Mouse (Mus musculus): ENCODE results near the gene Myo1a. TPM values are rescaled to one million over a fixed set of nuclear protein-coding genes. Genes with fewer than 3 reads are reported as not detected.

The Myo1a gene
- total and polyA plus RNA-seq, 2 experiments from 2014 or later = 0.04 TPM; not detected in 1

DNA sequence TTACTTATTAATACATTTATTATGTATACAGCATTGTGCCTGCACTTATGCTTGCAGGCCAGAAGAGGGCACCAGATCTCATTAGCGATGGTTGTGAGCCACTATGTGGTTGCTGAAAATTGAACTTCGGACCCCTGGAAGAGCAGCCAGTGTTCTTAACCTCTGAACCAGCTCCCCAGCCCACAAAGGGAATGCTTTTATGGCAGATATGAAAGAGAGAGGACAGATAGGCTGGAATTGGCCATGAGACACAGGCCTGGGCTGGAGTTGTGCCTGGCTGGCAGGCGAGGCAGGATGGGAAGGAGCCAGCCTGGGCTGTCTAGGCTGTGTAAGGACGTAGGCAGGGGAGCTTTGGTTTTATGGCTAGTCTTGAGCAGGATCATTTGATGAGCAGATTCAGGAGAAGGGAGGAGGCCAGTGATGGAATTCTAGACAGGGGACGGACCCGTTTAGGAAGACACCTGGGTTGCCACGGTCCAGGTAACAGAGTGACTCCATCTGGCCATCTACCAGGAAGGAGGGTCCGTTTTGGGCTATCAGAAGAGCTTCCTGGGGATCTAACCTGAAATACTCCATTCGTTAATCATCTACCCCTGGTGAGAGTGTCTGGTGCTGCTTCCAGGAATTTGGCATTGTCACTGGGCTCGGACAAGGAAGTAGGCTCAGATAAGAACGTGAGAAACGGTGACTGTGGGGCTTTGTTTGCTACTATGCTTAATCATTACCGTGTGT, 33.3 kb downstream of the Myo1a start:
- no peak for DNase-seq (ENCODE audit: low spot score)
- Histone ChIP-seq H3K4me2 (ENCODE audit: low read depth, low read length) (peak overlapping the region; percentile 84), H3K4me3 (ENCODE audit: low read depth, low read length) (peak overlapping the region; percentile 91), H3K27me3 (ENCODE audit: control insufficient read depth, insufficient read depth, low read length) (no peaks in the 10 kb centered on the region), H3K4me1 (ENCODE audit: control insufficient read depth, insufficient read depth) (peaks cover 9% of the 10 kb centered on the region), H3K9ac (replicated peaks; ENCODE audit: low read depth, low read length) (no peak overlapping the region), H3K27ac (ENCODE audit: low read depth) (no peak overlapping the region), H3K9me3 (replicated peaks; ENCODE audit: control insufficient read depth, low read length) (no peaks in the 10 kb centered on the region), H3K36me3 (replicated peaks; ENCODE audit: control insufficient read depth, insufficient read depth, low read length) (peaks cover 21% of the 10 kb centered on the region)
- 35% methylated on average over 13 of the region's 13 CpGs for WGBS
- TF ChIP-seq CTCF (IDR thresholded peaks at IDR 0.05; ENCODE audit: low read depth) (peak; percentile 67), EP300 (IDR thresholded peaks at IDR 0.05; ENCODE audit: low read depth) (no peak)
- no peak for ATAC-seq (ENCODE audit: insufficient read depth, low read depth)

DNA sequence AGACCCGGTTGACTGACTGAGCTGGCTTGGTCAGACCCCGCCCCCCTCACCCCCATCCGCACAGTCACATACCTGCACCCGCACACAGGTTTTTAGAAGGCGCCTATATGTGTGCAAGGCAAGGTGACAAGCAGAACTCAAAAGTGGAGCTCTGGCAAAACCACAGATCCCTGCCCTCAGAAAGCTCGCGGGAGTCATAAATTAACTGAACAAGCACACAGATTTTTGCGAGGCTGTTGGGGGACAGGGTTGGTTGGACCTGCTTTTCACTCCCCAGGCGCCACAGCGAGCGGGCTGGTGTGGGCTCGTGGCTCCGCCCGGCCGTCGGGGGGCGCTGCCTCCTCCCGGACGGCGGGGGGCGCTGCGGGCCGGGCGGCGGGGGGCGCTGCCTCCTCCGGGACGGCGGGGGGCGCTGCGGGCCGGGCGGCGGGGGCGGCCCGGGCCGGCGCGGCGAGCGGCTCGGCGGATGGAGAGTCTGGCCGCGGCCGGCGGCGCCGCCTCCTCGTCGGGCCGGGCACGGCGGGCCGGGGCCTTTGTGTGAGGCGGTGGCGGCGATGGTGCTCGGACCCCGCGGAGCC, 34.2 kb downstream of the Myo1a start, which contains the start of gene Zbtb39:
TSS of gene Zbtb39 (plus strand) at position 456 of the 578 bp plus-strand sequence.
- ATAC-seq (ENCODE audit: insufficient read depth, low read depth) (peak; percentile 90), DNase-seq (ENCODE audit: low spot score) (peak; percentile 67)
- 2% methylated on average over 39 of the region's 61 CpGs for WGBS
- Histone ChIP-seq H3K27me3 (ENCODE audit: control insufficient read depth, insufficient read depth, low read length) (no peaks in the 10 kb centered on the region), H3K4me3 (ENCODE audit: low read depth, low read length) (peak within 1 kb of the TSS; percentile 91), H3K9me3 (replicated peaks; ENCODE audit: control insufficient read depth, low read length) (no peaks in the 10 kb centered on the region), H3K4me1 (ENCODE audit: control insufficient read depth, insufficient read depth) (peaks cover 9% of the 10 kb centered on the region), H3K27ac (ENCODE audit: low read depth) (peak within 1 kb of the TSS; percentile 83), H3K4me2 (ENCODE audit: low read depth, low read length) (peak within 1 kb of the TSS; percentile 84), H3K9ac (replicated peaks; ENCODE audit: low read depth, low read length) (peak within 1 kb of the TSS; percentile 97), H3K36me3 (replicated peaks; ENCODE audit: control insufficient read depth, insufficient read depth, low read length) (peaks cover 30% of the 10 kb centered on the region)
- TF ChIP-seq CTCF (IDR thresholded peaks at IDR 0.05; ENCODE audit: low read depth) (peak; percentile 43), EP300 (IDR thresholded peaks at IDR 0.05; ENCODE audit: low read depth) (no peak)

DNA sequence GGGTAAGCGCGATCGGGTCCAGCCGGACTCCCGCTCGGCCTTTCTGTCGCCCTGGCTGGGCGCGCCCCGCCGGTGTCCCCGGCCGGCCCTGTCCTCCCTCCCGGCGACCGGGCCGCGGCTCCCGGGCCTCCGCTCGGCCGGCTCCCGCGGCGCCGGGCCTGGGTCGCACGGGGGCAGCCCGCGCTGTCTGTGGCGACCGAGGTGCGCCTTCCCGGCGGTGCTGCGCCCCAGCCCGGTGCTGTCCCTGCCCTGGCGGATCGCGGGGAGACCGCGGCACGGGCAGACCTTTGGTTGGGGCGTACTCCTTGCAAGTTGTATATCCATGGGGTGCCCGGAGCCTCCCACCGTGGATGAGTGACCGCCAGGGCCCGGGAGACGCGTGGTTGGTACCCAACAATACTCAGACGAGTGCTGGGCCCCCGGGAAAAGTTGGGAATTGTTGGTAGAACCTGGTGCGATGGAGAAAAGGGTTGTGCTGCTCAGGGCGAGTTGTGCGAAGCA, 34.7 kb downstream of the Myo1a start:
- Histone ChIP-seq H3K9ac (replicated peaks; ENCODE audit: low read depth, low read length) (peak overlapping the region; percentile 97), H3K9me3 (replicated peaks; ENCODE audit: control insufficient read depth, low read length) (no peaks in the 10 kb centered on the region), H3K27me3 (ENCODE audit: control insufficient read depth, insufficient read depth, low read length) (no peaks in the 10 kb centered on the region), H3K4me3 (ENCODE audit: low read depth, low read length) (peak overlapping the region; percentile 91), H3K4me2 (ENCODE audit: low read depth, low read length) (peak overlapping the region; percentile 84), H3K36me3 (replicated peaks; ENCODE audit: control insufficient read depth, insufficient read depth, low read length) (peaks cover 34% of the 10 kb centered on the region), H3K27ac (ENCODE audit: low read depth) (peak overlapping the region; percentile 83), H3K4me1 (ENCODE audit: control insufficient read depth, insufficient read depth) (peaks cover 9% of the 10 kb centered on the region)
- ATAC-seq (ENCODE audit: insufficient read depth, low read depth) = peak; percentile 56
- under 1% methylated on average over 41 of the region's 55 CpGs for WGBS
- DNase-seq (ENCODE audit: low spot score) = no peak
- TF ChIP-seq CTCF (IDR thresholded peaks at IDR 0.05; ENCODE audit: low read depth) (no peak), EP300 (IDR thresholded peaks at IDR 0.05; ENCODE audit: low read depth) (no peak)

DNA sequence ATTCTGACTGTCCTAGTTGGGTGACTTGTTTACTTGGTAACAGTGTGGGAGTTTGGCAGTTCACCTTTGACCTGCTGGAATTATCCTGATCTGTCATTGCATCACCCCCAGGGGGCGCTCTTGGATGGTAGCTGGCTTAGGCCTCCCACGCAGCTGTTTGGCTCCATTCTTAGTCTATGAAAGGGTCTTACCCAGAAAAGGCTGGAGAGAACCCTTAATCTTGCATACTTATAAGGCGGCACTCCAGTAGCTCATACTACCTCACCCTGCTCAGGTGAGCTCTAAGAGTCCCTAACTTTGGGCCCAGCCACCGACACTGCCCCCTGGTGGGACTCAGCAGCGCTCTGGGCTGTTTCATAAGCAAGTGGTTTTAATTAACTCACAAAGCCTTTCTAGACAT, 39.7 kb downstream of the Myo1a start:
- no peak overlapping the region for H3K9ac ChIP-seq (replicated peaks; ENCODE audit: low read depth, low read length)
- H3K4me1 ChIP-seq (ENCODE audit: control insufficient read depth, insufficient read depth) = peaks cover 9% of the 10 kb centered on the region
- no peak overlapping the region for H3K27ac ChIP-seq (ENCODE audit: low read depth)
- H3K9me3 ChIP-seq (replicated peaks; ENCODE audit: control insufficient read depth, low read length) = no peaks in the 10 kb centered on the region
- no peak overlapping the region for H3K4me3 ChIP-seq (ENCODE audit: low read depth, low read length)
- peaks cover 62% of the 10 kb centered on the region for H3K36me3 ChIP-seq (replicated peaks; ENCODE audit: control insufficient read depth, insufficient read depth, low read length)
- DNase-seq (ENCODE audit: low spot score) (no peak), ATAC-seq (ENCODE audit: insufficient read depth, low read depth) (no peak)
- TF ChIP-seq EP300 (IDR thresholded peaks at IDR 0.05; ENCODE audit: low read depth) = no peak
- peak; percentile 51 for TF ChIP-seq CTCF (IDR thresholded peaks at IDR 0.05; ENCODE audit: low read depth)
- no peaks in the 10 kb centered on the region for H3K27me3 ChIP-seq (ENCODE audit: control insufficient read depth, insufficient read depth, low read length)
- WGBS = 67% methylated on average over 5 of the region's 5 CpGs
- no peak overlapping the region for H3K4me2 ChIP-seq (ENCODE audit: low read depth, low read length)

DNA sequence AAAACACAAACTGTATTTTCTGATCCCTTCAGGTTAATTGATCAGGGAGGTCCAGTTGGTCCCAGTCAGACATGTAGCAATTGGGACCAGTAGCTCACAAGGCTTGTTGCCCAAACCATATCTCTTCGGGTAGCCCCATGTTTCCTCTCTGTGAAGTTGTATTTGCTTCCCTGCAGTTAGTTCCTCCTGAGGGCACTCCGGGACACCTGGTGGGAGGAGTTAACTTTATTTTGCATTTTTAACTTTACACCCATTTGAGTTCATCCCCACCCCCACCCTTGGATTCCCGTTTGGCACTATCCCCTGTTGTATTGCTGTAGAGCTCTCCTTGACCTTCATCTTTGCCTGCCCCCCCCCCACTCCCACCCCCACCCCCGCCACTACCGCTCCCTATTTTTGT, 40.9 kb downstream of the Myo1a start:
- H3K36me3 ChIP-seq (replicated peaks; ENCODE audit: control insufficient read depth, insufficient read depth, low read length) = peaks cover 62% of the 10 kb centered on the region
- ATAC-seq (ENCODE audit: insufficient read depth, low read depth) (no peak), DNase-seq (ENCODE audit: low spot score) (no peak)
- no peak overlapping the region for H3K4me3 ChIP-seq (ENCODE audit: low read depth, low read length)
- H3K27ac ChIP-seq (ENCODE audit: low read depth) = no peak overlapping the region
- no peaks in the 10 kb centered on the region for H3K9me3 ChIP-seq (replicated peaks; ENCODE audit: control insufficient read depth, low read length)
- H3K4me1 ChIP-seq (ENCODE audit: control insufficient read depth, insufficient read depth) = peaks cover 1% of the 10 kb centered on the region; the same call in 1 of the 2 replicates
- no peak overlapping the region for H3K9ac ChIP-seq (replicated peaks; ENCODE audit: low read depth, low read length)
- WGBS = 69% methylated on average over 5 of the region's 5 CpGs
- no peak overlapping the region for H3K4me2 ChIP-seq (ENCODE audit: low read depth, low read length)
- TF ChIP-seq CTCF (IDR thresholded peaks at IDR 0.05; ENCODE audit: low read depth) = no peak
- no peak for TF ChIP-seq EP300 (IDR thresholded peaks at IDR 0.05; ENCODE audit: low read depth)
- H3K27me3 ChIP-seq (ENCODE audit: control insufficient read depth, insufficient read depth, low read length) = no peaks in the 10 kb centered on the region
